Mouse (Mus musculus): ENCODE results near the gene Prkce. TPM values are rescaled to one million over a fixed set of nuclear protein-coding genes. Genes with fewer than 3 reads are reported as not detected.

Prkce gene
- total and polyA plus RNA-seq, 2 experiments from 2014 or later, result 50.8 to 55.8 TPM

DNA sequence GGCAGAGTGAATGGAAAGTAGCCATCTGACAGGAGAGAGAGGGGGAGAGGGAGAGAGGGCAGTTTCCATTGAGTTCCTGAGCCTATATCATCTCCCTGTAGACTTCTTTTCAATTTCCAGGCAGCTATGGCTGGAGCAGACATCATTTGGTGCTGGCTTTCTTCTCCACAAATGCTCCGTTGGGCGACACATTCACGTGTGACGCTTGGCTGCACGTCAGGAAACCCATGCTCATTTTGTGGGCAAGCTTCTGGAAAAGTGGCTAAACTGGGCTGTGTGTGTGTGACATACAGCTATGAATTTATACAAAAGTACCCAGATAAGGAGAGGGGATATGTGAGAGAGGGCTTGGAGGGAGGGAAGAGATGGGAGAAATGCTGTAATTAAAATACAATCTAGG, 49.9 kb downstream of the Prkce start:
- Histone ChIP-seq H3K4me3 (ENCODE audit: low read length) (no peak overlapping the region), H3K9ac (replicated peaks; ENCODE audit: low read length) (no peak overlapping the region), H3K9me3 (ENCODE audit: low read length) (no peaks in the 10 kb centered on the region), H3K36me3 (ENCODE audit: insufficient read depth, low read length) (no peaks in the 10 kb centered on the region), H3K4me1 (ENCODE audit: insufficient read depth, low read length) (no peaks in the 10 kb centered on the region), H3K27ac (no peak overlapping the region), H3K4me2 (ENCODE audit: low read depth, low read length) (no peak overlapping the region), H3K27me3 (ENCODE audit: insufficient read depth, low read length) (no peaks in the 10 kb centered on the region)
- TF ChIP-seq CTCF (IDR thresholded peaks at IDR 0.05; ENCODE audit: low read depth), result no peak
- ATAC-seq (no peak), DNase-seq (ENCODE audit: low spot score) (no peak)
- WGBS, result 39% methylated on average over 5 of the region's 5 CpGs

DNA sequence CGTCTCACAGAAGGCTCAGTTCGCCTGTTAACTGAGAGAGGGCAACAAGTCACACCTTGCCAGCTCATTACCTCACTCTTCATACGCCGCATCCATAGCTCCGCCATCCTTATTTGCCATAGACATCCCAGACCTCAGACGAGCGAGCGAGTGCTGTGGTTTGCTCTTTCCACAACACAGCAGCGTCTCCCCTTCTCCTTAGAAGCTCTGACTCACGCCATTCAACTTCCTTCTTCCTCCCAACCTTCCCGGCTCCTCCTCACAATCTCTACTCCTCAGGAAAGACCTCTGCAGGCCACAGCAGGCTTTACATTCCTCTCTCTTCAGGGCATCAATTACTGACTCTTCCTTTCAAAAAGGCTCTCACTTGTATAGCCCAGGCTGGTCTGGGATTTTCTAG, 51.0 kb downstream of the Prkce start:
- no peak for DNase-seq (ENCODE audit: low spot score)
- Histone ChIP-seq H3K27ac (no peak overlapping the region), H3K9ac (replicated peaks; ENCODE audit: low read length) (no peak overlapping the region), H3K4me3 (ENCODE audit: low read length) (no peak overlapping the region), H3K27me3 (ENCODE audit: insufficient read depth, low read length) (no peaks in the 10 kb centered on the region), H3K4me1 (ENCODE audit: insufficient read depth, low read length) (no peaks in the 10 kb centered on the region), H3K9me3 (ENCODE audit: low read length) (no peaks in the 10 kb centered on the region), H3K36me3 (ENCODE audit: insufficient read depth, low read length) (no peaks in the 10 kb centered on the region), H3K4me2 (ENCODE audit: low read depth, low read length) (no peak overlapping the region)
- no peak for ATAC-seq
- TF ChIP-seq CTCF (IDR thresholded peaks at IDR 0.05; ENCODE audit: low read depth), result no peak
- 89% methylated on average over 11 of the region's 11 CpGs for WGBS

DNA sequence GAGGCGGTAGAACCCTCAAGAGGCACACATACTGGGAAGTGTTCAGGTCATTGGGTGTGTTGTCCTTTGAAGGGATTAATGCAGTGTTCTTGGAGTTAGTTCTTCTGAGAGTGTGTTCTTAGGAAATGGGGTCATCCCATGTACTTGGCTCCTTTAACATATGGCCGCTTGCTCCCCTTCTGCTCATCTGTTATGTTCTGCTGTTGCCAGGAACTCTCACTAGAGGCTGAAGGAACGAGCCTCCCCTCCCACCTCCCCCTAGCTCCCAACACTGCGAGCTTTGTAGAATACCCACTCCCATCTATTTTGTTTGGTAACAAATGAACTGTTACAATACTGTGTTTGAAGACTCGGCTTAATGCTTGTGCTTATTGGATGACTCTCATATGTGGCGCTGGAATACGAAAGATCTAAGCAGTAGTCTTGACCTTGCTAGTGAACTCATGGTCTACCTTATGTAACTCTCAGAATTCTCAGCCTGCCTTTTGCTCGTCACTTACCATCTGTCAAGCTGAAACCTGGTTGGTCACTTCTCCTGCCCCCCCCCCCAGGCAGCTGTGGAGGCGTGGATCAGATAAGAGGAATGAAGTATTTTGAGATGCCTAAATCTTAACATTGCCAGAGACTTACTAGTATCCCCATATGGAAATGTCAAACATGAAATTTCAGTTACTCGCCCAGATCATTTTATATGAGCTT, 58.1 kb downstream of the Prkce start:
- TF ChIP-seq CTCF (IDR thresholded peaks at IDR 0.05; ENCODE audit: low read depth), result no peak
- Histone ChIP-seq H3K9me3 (ENCODE audit: low read length) (no peaks in the 10 kb centered on the region), H3K36me3 (ENCODE audit: insufficient read depth, low read length) (no peaks in the 10 kb centered on the region), H3K27ac (no peak overlapping the region), H3K9ac (replicated peaks; ENCODE audit: low read length) (no peak overlapping the region), H3K27me3 (ENCODE audit: insufficient read depth, low read length) (no peaks in the 10 kb centered on the region), H3K4me1 (ENCODE audit: insufficient read depth, low read length) (peaks cover 9% of the 10 kb centered on the region), H3K4me3 (ENCODE audit: low read length) (no peak overlapping the region), H3K4me2 (ENCODE audit: low read depth, low read length) (no peak overlapping the region)
- DNase-seq (ENCODE audit: low spot score), result no peak
- ATAC-seq, result no peak
- 59% methylated on average over 10 of the region's 10 CpGs for WGBS

DNA sequence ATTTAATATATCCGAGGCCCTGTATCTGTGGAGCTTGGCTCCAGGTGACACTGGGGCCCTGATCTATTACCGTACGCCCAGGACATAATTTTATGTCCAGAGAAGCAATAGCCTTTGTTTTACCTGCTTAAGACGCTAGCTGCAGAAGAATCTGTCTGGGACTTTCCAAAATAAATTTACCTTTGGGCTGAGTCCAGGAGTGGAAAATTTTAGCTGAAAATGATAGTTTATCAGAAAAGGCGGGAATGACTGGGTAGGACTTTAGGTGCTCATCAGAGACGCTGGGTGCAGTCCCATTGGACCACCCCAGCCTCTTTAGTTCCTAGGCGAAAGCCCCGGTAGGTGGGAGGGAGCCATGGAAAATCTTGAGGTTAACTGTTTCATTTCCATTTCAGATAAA, 58.6 kb downstream of the Prkce start:
- Histone ChIP-seq H3K4me2 (ENCODE audit: low read depth, low read length) (no peak overlapping the region), H3K4me3 (ENCODE audit: low read length) (no peak overlapping the region), H3K36me3 (ENCODE audit: insufficient read depth, low read length) (no peaks in the 10 kb centered on the region), H3K4me1 (ENCODE audit: insufficient read depth, low read length) (peaks cover 9% of the 10 kb centered on the region), H3K27ac (no peak overlapping the region), H3K9ac (replicated peaks; ENCODE audit: low read length) (no peak overlapping the region), H3K9me3 (ENCODE audit: low read length) (no peaks in the 10 kb centered on the region), H3K27me3 (ENCODE audit: insufficient read depth, low read length) (no peaks in the 10 kb centered on the region)
- WGBS, result 70% methylated on average over 8 of the region's 8 CpGs
- no peak for TF ChIP-seq CTCF (IDR thresholded peaks at IDR 0.05; ENCODE audit: low read depth)
- no peak for DNase-seq (ENCODE audit: low spot score)
- ATAC-seq, result no peak

DNA sequence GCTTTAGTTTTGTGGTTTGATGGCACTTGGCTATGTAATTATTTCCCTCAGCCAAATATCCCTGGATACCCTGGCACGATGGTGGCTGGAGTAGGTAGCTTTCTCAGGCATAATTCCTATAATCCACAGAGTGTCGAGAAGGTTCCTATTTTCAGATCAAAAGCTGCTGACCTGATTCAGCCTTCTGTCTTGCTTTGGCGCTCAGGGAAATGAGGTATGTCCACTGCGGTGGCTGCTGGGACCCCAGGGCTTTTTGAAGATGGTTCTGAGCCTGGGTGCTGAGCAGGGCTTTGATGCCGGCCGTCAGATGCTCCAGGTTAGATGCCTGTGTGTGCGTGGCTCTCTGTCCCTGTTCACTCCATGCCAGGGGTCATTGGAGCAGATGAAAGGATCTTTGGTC, 59.0 kb downstream of the Prkce start:
- 67% methylated on average over 7 of the region's 7 CpGs for WGBS
- Histone ChIP-seq H3K4me3 (ENCODE audit: low read length) (no peak overlapping the region), H3K27me3 (ENCODE audit: insufficient read depth, low read length) (no peaks in the 10 kb centered on the region), H3K4me2 (ENCODE audit: low read depth, low read length) (no peak overlapping the region), H3K9me3 (ENCODE audit: low read length) (no peaks in the 10 kb centered on the region), H3K4me1 (ENCODE audit: insufficient read depth, low read length) (peaks cover 9% of the 10 kb centered on the region), H3K9ac (replicated peaks; ENCODE audit: low read length) (no peak overlapping the region), H3K27ac (no peak overlapping the region), H3K36me3 (ENCODE audit: insufficient read depth, low read length) (no peaks in the 10 kb centered on the region)
- no peak for TF ChIP-seq CTCF (IDR thresholded peaks at IDR 0.05; ENCODE audit: low read depth)
- ATAC-seq (no peak), DNase-seq (ENCODE audit: low spot score) (no peak)

DNA sequence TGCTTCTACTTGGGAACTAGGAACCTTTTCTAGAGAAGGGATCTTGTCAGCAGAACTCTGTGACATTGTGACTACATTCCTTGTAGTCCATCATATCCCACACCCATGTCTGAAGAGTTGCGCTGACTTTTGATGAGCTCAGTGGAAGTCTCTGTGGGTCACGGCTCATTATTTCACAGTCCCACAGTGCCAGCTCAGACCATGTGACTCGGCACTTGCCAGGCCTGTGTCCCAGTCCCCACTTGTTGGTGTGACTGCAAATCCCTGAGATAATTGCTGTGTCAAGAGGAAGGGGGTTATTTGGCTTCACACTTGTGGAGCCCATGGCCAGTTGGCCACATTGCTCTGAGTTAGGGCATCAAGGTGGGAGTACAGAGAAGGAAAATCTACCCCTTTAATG, 59.8 kb downstream of the Prkce start:
- 58% methylated on average over 3 of the region's 3 CpGs for WGBS
- no peak overlapping the region for H3K4me3 ChIP-seq (ENCODE audit: low read length)
- no peak overlapping the region for H3K4me2 ChIP-seq (ENCODE audit: low read depth, low read length)
- H3K9me3 ChIP-seq (ENCODE audit: low read length), result no peaks in the 10 kb centered on the region
- ATAC-seq, result peak; percentile 59; the same call in 1 of the 2 replicates
- peak; percentile 31 for DNase-seq (ENCODE audit: low spot score)
- H3K36me3 ChIP-seq (ENCODE audit: insufficient read depth, low read length), result no peaks in the 10 kb centered on the region
- H3K9ac ChIP-seq (replicated peaks; ENCODE audit: low read length), result no peak overlapping the region
- no peak overlapping the region for H3K27ac ChIP-seq
- peaks cover 9% of the 10 kb centered on the region for H3K4me1 ChIP-seq (ENCODE audit: insufficient read depth, low read length)
- H3K27me3 ChIP-seq (ENCODE audit: insufficient read depth, low read length), result no peaks in the 10 kb centered on the region
- TF ChIP-seq CTCF (IDR thresholded peaks at IDR 0.05; ENCODE audit: low read depth), result no peak

DNA sequence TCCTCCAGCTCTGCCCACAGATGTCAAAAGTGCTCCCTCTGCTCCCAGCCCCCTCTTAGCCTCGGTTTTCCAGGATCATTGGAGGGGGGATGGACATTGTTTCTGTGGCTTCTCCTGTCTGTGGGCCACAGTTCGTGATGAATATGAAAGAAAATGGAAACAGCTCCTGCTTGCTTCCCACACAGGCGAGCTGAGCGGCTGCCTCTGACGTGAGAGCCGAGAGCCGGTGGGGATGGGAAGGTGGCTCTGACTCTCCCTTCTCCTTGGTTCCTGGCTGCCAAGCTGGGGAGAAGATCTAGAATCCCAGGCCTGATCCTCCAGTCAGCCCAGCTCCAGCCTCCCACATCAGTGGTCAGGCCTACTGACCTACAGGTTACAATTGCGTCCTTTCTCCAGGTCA, 61.3 kb downstream of the Prkce start:
- DNase-seq (ENCODE audit: low spot score), result no peak
- 91% methylated on average over 8 of the region's 8 CpGs for WGBS
- no peak for ATAC-seq
- Histone ChIP-seq H3K27ac (no peak overlapping the region), H3K27me3 (ENCODE audit: insufficient read depth, low read length) (no peaks in the 10 kb centered on the region), H3K4me1 (ENCODE audit: insufficient read depth, low read length) (peaks cover 9% of the 10 kb centered on the region), H3K9ac (replicated peaks; ENCODE audit: low read length) (no peak overlapping the region), H3K4me2 (ENCODE audit: low read depth, low read length) (no peak overlapping the region), H3K9me3 (ENCODE audit: low read length) (no peaks in the 10 kb centered on the region), H3K36me3 (ENCODE audit: insufficient read depth, low read length) (no peaks in the 10 kb centered on the region), H3K4me3 (ENCODE audit: low read length) (no peak overlapping the region)
- TF ChIP-seq CTCF (IDR thresholded peaks at IDR 0.05; ENCODE audit: low read depth), result no peak
